Mouse (Mus musculus) adrenal gland, adult (tissue): ENCODE results near the gene Smg1.
"Not testable (repeated sequence)": the region's sequence is repeated elsewhere in the genome, so short reads cannot be mapped to it uniquely, and the experiment has no call there.

Source experiments
- DNase-seq, 2 experiments: peaks; one replicate each; pipeline ENCODE4 v3.0.0; 2022 to 2023; ENCODE audit warnings: low spot score in 1 of 2; ENCODE audit not compliant: inconsistent age in 2 of 2

The Smg1 gene

GRCm38 (mm10) chr7:118250482-118251160 lies 7.2 kb upstream of the Smg1 start:
- DNase-seq, result peak; percentile 21 to 33

GRCm38 (mm10) chr7:118249563-118249962 lies 6.1 kb upstream of the Smg1 start:
- DNase-seq, result no peak

GRCm38 (mm10) chr7:118248069-118248468 lies 4.6 kb upstream of the Smg1 start:
- DNase-seq, result no peak

GRCm38 (mm10) chr7:118245260-118245659 lies 1.8 kb upstream of the Smg1 start:
- DNase-seq, result no peak

GRCm38 (mm10) chr7:118242911-118243412 lies 508 bp downstream of the Smg1 start:
- DNase-seq, result no peak

- DNase-seq, result no peak
These were observed 1.2 kb downstream of the Smg1 start for GRCm38 (mm10) chr7:118242309-118242708.

GRCm38 (mm10) chr7:118240402-118240801 lies 3.1 kb downstream of the Smg1 start:
- DNase-seq, result no peak

GRCm38 (mm10) chr7:118239996-118240395 lies 3.5 kb downstream of the Smg1 start:
- DNase-seq, result no peak

GRCm38 (mm10) chr7:118236949-118237348 lies 6.5 kb downstream of the Smg1 start:
- peak in 1 of 2 experiments; percentile 41 for DNase-seq

- no peak for DNase-seq
These were observed 9.2 kb downstream of the Smg1 start for GRCm38 (mm10) chr7:118234236-118234635.

GRCm38 (mm10) chr7:118232613-118233012 lies 10.9 kb downstream of the Smg1 start:
- no peak for DNase-seq

- DNase-seq, result no peak
These were observed 23.7 kb downstream of the Smg1 start for GRCm38 (mm10) chr7:118219777-118220176.

GRCm38 (mm10) chr7:118206396-118206795 lies 37.1 kb downstream of the Smg1 start:
- DNase-seq, result no peak

GRCm38 (mm10) chr7:118195756-118196155 lies 47.7 kb downstream of the Smg1 start:
- no peak for DNase-seq

- no peak for DNase-seq
These were observed 57.6 kb downstream of the Smg1 start for GRCm38 (mm10) chr7:118185878-118186277.

- no peak for DNase-seq
These were observed 58.9 kb downstream of the Smg1 start for GRCm38 (mm10) chr7:118184604-118185003.

GRCm38 (mm10) chr7:118181123-118181522 lies 62.3 kb downstream of the Smg1 start:
- no peak for DNase-seq

- no peak for DNase-seq
These were observed 63.7 kb downstream of the Smg1 start for GRCm38 (mm10) chr7:118179782-118180181.

GRCm38 (mm10) chr7:118175821-118176355 lies 67.6 kb downstream of the Smg1 start:
- DNase-seq, result no peak

GRCm38 (mm10) chr7:118170125-118170524 lies 73.3 kb downstream of the Smg1 start:
- DNase-seq, result not testable (repeated sequence)

GRCm38 (mm10) chr7:118163006-118163405 lies 80.5 kb downstream of the Smg1 start:
- no peak for DNase-seq

GRCm38 (mm10) chr7:118160121-118160520 lies 83.3 kb downstream of the Smg1 start:
- no peak for DNase-seq

- DNase-seq, result no peak
These were observed 87.0 kb downstream of the Smg1 start for GRCm38 (mm10) chr7:118156461-118156860.
